Mouse (Mus musculus) layer of hippocampus, postnatal 36 days (tissue): ENCODE results near the gene Fezf1. TPM values are rescaled to one million over a fixed set of nuclear protein-coding genes. Genes with fewer than 3 reads are reported as not detected.

Experiments
- DNase-seq, 2 experiments: peaks; one replicate each; pipeline ENCODE4 v3.0.0; 2022
- total RNA-seq, 2 experiments: library from RNA; stranded (reverse); gene quantifications; 2 replicates each; pipeline ENCODE4 v1.2.3; 2021

Fezf1 gene
- total RNA-seq, 2 experiments from 2014 or later: 0.15 TPM; not detected in 1

DNA sequence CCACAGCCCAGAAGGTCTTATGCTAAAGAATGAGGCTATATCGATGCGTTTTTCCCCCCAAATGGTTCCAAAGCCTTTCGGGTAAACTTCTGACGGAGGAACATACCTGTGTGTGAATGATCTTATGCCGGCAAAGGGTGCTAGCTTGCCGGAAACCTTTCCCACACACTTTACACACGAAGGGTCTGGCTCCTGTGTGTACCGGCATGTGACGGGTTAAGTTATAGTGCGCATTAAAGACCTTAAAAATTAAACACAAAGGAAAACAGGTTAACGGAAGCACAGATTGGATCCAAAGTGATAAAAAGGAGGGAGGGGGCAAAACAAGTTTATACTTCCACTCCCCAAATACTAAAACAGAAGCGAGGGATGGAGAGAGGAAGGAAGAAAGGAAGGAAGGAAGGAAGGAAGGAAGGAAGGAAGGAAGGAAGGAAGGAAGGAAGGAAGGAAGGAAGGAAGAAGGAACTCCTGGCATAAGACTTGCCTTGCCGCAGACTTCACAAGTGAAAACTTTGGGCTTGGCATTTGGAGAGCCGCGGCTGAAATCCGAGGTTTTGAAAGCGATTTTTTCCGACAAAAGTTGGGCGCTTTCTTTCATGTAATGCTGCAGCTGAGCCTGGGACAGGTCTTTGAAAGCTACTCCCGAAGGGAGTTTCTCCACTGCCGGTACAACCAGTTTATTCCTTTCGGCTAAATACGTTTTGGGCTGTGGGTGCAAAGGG, 1.2 kb downstream of the Fezf1 start:
- DNase-seq: no peak

DNA sequence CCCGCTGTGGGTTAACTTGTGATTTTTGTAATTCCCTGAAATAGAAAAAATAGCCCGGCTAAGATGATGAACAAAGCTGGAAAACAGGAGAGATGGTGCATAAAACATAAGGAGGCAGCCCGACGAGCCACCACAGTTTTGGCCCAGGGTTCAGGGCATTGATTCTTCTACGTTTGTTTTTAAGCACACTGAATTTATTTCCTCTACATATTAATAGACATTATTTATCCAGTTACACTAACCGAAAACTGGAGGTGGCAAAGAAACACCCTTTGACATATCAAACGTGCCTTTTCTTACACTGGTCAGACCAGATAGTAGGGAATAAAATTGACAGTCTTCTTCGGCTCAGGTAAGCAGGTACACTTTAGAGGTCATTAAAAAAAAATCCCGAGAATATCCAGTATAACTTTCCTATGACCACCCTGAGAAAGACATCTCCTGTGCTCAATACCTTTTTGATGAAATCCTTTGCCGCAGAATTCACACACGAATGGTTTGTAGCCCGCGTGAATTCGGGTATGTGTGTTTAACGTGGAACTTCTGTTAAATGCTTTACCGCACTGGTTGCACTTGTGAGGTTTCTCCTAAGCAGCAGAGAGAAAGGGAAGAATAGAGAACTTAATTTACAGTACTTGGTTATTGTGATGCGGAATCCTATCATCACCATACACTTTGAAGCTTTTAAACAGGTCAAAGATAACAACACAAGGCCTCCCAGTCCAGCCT, 1.9 kb downstream of the Fezf1 start:
- no peak for DNase-seq

DNA sequence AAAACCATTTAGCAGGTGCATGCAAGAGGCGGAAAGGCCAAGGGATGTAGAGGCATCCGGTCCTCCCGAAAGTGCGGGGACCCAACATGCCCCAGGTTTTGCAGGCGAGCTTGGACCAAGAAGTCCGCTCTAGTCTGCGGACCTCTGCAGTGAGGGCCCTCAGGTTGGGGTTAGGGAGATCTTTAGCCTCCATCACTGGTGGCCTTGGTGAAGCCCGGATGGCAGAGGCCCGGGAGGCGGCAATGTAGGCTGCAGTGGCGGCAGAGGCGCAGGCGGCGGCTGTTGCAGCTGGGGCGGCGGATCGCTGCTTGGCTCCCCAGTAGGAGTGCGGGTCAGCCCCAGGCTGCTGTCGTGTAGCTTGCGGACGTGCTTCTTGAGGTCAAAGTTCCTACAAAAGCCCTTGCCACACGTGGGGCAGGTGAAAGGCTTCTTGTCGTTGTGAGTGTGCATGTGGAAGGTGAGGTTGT, 2.6 kb downstream of the Fezf1 start:
- DNase-seq: no peak

DNA sequence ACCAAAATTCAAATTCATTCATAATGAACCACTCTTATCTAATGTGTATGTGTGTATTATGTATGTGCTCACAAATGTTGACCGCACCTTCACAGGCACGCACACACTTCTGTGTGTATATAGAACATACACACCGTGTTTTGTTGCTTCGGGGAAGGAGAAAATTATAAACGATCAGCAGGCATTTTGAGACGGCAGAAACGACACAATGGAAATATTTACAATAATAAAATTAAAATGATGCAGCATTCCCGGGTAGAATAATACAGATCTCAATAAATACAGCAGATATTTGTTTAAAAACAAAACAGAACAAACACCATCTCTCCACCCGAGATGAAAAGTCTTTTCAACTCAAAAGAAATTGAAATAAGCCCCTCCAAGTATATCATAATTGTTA, 3.0 kb downstream of the Fezf1 start:
- no peak for DNase-seq

DNA sequence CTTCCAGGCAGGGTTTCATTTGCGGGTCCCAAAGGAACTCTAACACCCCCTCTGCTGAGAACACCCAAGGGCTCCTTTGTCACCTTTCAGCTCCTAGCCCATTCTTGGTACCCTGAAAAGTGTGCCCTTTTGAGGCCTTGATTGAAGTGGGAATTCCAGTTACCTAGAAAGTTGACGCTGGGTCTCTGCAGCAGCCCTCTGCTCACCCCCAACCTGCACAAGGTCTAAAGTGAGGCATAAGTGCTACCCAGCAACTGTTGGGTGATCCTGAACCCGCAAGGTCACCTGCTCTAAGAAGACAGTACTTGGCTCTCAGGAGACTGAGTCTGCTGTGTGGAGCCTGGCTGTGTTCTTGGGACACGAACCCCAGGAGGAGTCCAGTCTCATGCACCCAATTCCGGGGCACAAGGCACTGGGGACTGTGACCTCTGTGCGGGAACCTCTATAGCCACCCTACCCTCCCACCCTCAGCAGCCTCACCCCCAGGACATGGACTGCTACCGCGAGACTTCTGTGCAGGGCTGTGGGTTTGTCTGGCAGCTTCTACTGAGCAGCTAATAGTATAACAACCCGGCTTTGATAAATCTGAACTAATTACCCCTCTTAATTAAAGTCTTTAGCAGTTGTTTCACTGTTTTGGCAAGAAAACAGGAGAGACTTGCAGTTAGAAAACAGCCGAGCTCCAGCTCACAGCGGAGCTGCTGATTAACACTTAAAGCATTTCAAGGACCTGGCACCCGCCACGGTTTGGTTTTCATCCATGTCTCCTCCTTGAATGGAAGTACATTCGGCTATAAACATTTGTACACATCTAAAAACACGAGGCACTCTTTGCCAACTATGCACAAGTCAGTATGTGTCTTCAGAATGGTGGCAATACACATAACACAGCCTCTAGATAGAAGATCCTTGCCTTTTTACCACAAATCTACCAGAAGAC, 4.1 kb downstream of the Fezf1 start:
- no peak for DNase-seq

DNA sequence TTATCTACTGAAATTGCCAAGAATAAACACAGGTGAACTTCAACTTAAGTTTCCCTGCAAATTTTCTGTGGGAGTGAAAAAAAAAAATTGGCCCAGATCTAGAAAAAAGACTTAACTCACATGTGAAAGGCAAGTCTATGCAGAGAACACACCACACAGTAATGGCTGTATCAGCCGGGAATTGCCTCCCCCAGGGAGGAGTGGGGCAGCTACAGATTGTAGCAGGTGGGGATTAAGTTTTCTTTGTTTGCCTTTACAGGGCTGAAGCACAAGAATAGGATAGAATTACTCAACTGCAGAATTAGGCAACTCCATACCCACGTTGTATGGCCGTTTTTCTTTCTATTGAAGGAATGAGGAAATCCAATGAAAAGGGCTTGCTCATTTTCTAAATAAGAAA, 36.7 kb downstream of the Fezf1 start:
- DNase-seq: no peak

DNA sequence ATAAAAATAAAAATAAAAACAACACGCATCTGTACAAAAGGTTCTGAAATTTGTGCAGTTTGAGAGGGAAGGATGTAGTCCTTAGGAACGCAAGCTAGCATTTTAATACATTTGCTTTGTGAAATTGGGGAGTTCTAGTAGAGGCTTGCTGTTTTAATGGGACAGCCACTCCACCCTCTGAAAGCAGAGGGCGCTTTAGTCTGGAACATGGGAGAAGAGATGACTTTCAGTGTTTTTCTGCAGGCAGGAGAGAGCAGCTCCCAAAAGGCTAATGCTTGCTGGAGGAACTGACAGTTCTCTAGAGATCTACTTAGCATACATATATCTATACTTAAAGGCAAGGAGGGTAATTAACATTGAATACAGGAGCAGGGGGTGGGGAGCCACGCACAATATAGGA, 40.4 kb downstream of the Fezf1 start:
- no peak for DNase-seq

DNA sequence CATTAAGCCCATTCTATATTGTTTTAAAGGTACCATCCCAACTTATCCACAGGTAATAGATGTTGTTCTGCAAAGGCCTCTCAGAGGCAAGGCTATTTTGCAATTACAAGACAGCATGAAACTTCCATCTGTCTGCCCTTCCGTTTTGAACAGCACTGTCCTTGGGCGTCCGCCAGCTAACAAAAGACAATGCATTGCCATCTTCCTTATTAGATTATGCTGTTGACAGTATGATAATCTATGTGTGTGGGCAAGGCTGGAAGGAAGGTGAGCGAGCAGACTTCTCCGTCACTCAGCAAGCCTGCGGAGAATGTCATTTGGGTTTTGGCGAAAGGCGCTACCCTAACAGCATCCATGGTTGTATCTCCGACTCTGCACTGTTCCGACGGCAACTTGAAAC, 45.5 kb downstream of the Fezf1 start:
- DNase-seq: no peak

Other genes with a start within 250 kb of the Fezf1 start
- gene Aass, start 115.4 kb downstream of the Fezf1 start, total RNA-seq: 1 to 10 TPM; 4.2 to 4.9 TPM